Mouse (Mus musculus): Measurements from ENCODE around the gene 1700023F06Rik.
"Not testable (repeated sequence)": the region's sequence is repeated elsewhere in the genome, so short reads cannot be mapped to it uniquely, and the experiment has no call there.

The 1700023F06Rik gene

DNA sequence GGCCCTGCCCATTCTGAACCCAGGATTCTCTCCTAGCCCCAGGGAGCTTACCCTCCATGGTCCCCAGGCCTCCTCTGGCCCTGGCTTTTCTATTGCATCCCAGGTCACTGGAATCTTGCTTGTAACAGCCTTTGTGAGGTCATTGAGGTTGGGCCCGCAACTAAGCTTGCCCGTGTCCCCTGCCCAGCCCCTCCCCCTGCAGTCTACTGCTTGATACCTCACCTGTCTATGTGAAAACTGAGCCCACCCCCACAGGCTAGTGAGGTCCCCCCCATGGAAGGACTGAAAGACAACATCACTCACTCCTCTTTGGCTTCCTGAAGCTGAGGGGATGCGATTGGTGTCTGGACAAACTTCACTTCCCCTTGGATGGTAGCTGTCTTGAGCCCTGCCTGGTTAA is at the start of gene 1700023F06Rik:
TSS of gene 1700023F06Rik (minus strand) at position 101 of the 400 bp plus-strand sequence.
- no peak for DNase-seq

GRCm38 (mm10) chr11:103257938-103258481 is 49.7 kb upstream of the 1700023F06Rik start:
- DNase-seq, result no peak

- no peak for DNase-seq
These were observed 45.2 kb upstream of the 1700023F06Rik start for GRCm38 (mm10) chr11:103253605-103254004.

- DNase-seq, result no peak
These were observed 44.0 kb upstream of the 1700023F06Rik start for GRCm38 (mm10) chr11:103252380-103252779.

- DNase-seq, result no peak
These were observed 42.0 kb upstream of the 1700023F06Rik start for GRCm38 (mm10) chr11:103250324-103250723.

DNA sequence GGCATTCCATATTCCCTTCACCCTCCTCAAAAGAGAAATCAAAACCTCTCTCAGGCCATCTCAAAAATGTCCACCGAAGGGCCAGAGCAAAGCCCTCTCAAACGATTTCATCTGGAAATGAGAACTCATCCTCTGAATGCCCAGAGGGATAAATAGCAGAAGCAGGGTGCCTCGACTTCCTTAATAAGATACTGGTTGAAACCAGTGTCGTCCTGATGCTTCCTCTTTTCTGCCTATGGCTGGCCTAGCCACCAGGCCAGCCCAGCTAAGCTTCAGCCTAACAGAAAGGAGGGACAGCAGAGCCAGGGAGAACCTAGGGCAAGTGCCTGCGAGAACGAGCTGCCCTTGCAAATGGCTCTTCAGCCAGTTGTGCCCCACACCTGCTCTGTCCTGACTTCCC is 41.2 kb upstream of the 1700023F06Rik start:
- no peak for DNase-seq

- DNase-seq, result no peak
These were observed 40.5 kb upstream of the 1700023F06Rik start for GRCm38 (mm10) chr11:103248837-103249236.

GRCm38 (mm10) chr11:103247504-103248177 is 39.3 kb upstream of the 1700023F06Rik start:
- DNase-seq, result peak; percentile 87 to 89

DNA sequence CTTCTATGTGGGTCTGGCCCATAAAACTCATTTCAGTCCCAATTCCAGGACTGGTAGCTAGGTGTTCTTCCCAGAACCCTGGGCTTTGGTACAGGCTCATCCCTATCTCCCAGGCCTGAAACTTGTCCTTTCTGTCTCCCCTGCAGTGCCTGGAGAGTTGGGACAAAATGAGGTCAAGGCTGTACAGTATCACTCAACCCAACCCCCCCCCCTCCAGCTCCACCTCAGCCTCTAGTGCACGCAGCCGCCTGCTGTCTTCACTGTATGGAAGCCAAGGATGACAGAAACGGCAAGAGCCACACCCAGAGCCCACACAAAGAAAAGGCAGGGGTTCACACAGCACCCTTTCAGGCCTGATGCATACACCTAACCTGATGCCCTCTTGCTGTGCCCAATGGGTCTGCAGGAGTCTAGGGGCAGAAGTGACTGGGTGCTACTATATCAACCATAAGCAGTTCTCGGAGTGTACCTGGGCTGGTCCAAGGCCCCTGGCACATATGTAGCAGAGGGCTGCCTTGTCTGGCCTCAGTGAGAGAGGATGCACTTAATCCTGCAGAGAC is 38.5 kb upstream of the 1700023F06Rik start:
- no peak for DNase-seq

DNA sequence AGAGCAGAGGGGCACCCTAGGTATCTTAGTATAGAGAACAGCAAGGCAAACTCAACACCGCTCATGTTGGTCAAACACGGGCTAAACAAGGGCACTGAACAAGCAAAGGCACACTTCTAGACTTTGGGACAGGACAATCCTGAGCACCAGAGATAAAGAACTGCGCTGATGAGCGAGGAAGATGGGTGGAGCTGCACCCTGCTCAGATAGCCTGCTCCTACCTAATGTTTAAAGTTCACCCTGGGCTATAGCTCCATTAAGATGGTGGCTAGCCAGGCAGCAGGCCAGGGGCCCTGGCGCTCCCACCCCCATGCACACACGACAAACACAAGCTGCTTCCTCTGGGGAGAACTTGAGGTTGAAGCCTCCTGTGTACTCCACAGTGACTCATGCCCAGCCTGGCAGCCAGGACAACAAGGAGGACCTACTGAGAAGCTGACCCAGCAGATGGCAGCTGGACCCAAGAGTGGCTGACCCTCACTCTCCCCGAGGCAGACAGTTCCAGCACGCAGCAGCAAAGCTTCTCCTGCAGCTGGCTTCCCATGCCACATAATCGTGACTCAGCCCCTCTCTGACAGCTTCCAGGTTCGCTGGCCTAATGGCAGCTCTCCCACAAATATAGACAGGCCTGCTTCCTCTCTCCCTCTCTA is 37.8 kb upstream of the 1700023F06Rik start:
- peak in 1 of 2 experiments; percentile 49 for DNase-seq

GRCm38 (mm10) chr11:103244856-103245255 is 36.5 kb upstream of the 1700023F06Rik start:
- DNase-seq, result no peak

- peak; percentile 53 to 72 for DNase-seq
These were observed 32.4 kb upstream of the 1700023F06Rik start for GRCm38 (mm10) chr11:103240740-103241139.

DNA sequence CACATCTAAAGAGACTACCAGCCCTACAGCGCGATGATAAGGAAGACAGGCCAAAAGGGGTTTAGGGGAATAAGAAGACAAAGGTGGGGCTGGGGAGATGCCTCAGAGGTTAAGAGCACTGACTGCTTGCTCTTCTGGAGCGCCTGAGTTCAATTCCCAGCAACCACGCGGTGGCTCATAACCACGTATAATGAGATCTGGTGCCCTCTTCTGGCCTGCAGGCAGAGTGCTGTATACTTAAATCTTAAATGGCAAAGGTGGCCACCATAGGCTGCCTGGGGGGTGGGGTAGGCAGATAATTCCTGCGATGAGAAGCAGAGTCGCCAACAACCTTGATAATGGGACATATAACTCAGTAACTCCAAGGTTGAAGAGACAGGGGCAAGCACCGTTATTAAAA is 29.4 kb upstream of the 1700023F06Rik start:
- no peak for DNase-seq

- DNase-seq, result no peak
These were observed 28.5 kb upstream of the 1700023F06Rik start for GRCm38 (mm10) chr11:103236903-103237302.

GRCm38 (mm10) chr11:103236431-103236830 is 28.1 kb upstream of the 1700023F06Rik start:
- no peak for DNase-seq

DNA sequence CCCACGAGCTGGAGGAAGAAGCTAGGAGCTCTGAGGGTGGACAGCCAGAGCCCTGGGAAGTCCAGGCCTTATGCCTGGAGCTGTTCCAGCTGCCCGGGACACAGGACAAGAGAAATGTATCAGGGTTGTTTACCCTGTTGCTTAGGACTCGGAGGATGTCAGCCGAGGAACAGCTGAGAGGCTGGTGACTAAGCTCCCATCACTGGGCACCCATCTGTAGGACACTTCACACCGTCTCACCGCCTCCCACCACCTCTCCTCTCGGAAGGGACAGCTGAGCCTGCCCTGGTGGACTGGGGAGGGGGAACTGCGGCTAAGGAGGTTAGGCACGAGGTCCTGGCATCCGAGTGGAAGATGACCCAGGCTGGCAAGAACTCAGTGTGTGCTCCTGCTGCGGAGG is 27.3 kb upstream of the 1700023F06Rik start:
- DNase-seq, result peak in 1 of 2 experiments; percentile 47

- DNase-seq, result no peak
These were observed 26.1 kb upstream of the 1700023F06Rik start for GRCm38 (mm10) chr11:103234447-103234846.

DNA sequence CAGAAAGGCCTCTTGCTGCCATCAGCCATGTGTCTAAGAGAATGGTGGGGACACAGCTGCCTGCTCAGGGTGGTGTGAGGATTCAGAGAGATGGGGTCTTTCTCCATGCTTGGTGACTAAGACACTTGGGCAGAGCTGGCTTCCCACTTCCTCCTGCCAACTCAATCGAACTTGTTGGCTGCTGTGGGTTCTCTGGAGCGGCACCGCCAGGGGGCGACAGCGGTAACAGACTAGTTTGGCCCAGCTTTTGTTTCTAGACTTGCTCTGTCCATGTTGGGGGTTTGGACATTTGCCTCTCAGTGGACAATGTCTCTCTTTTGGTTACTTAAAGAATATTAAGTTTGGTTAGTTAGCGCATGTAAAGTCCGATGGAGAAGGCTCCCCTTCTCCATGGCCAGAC is 24.6 kb upstream of the 1700023F06Rik start:
- peak; percentile 92 to 93 for DNase-seq

DNA sequence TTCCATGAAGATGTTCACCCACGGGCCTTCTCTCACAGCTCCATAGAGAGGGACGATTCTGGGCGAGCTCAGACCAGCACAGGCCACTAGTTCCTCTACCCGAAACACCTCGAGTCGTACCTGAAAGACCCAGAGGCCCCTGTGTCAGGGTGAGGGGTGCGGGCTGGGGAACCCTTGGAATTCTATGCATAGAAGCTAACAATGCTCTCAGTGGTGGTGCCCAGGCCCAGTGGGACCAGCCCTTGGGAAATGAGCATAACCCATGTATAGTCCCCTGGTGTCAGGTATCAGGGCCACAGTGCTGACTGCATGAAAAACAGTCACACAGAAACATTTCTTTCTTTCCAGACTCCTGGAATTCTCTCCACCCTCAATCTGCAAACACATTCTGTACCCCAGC is 23.0 kb upstream of the 1700023F06Rik start:
- DNase-seq, result no peak

DNA sequence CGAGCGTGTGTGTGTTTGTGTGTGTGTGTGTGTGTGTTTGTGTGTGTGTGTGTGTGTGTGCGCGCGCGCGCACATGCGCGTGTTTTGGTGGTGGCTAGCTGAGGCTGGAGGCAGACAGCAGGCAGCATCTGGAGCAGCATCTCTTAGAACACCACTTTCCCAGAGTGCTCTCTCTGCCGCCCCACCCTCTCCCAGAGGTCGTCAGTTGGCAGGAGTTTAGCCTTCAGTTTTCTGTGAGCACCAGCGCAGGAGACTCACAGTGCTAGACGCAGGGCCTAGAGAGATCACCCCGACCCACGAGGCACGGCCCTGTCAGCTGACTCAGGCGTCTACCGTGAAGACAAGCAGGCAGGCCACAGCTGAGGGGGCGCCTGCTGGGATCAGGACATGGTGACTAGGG is 22.3 kb upstream of the 1700023F06Rik start:
- no peak for DNase-seq

- no peak for DNase-seq
These were observed 21.2 kb upstream of the 1700023F06Rik start for GRCm38 (mm10) chr11:103229608-103230007.

DNA sequence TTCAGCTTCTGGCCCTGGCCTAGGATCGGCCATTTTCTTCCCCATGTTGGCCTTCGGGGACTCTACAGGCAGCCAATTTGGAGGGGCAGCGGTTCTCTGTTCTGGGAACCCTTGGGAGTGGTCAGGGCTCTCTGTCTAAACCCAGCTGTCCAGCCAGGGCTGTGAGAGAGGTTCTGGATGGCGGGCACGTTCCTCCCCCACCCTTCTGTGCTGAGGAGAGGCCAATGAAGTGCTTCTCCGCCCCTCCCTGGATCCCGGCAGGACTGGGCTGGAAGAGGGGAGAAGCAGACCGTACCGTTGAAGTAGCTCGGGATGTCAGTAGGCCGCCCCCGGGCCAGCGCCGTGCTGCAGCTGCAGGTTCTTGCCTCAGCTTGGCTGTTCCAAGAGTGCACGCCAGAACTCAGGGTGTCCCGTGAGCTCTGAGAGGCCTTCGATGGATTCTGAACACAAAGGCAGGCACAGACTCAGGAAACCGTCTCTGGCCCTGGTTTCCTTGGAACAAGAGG is 15.6 kb upstream of the 1700023F06Rik start:
- DNase-seq, result no peak

DNA sequence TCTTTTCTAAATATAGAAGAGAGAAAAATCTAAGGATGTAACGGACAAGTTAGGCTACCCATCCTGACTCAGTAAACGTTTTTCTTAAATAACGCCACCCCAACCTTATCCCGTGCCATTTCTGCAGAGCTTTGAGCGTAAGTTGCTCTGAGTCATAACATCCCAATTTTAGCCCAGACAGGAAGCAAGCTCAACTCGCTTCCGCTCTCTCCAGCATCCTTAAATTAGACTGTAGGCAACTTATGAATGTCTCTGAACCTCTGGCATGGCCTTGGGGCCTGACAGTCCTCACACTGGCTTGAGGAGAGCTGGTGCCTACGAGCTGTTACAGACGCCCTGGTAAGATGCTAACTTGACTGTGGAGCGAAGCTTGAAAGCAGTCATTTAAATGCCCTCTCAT is 15.1 kb upstream of the 1700023F06Rik start:
- no peak for DNase-seq

- DNase-seq, result not testable (repeated sequence)
These were observed 14.4 kb upstream of the 1700023F06Rik start for GRCm38 (mm10) chr11:103222718-103223117.

Data from kidney, postnatal 4 days (tissue).